Mouse (Mus musculus) frontal cortex, postnatal 25 days (tissue): ENCODE results near the gene Tspan17.
A peak's percentile ranks its signal among the peaks of the same experiment; 100 is the strongest.

Experiments
- DNase-seq, 2 experiments: peaks; one replicate each; pipeline ENCODE4 v3.0.0; 2022; ENCODE audit warnings: low spot score in 2 of 2

Gene Tspan17

GRCm38 (mm10) chr13:54805134-54805838 lies 16.1 kb downstream of the Tspan17 start:
- DNase-seq = no peak

DNA sequence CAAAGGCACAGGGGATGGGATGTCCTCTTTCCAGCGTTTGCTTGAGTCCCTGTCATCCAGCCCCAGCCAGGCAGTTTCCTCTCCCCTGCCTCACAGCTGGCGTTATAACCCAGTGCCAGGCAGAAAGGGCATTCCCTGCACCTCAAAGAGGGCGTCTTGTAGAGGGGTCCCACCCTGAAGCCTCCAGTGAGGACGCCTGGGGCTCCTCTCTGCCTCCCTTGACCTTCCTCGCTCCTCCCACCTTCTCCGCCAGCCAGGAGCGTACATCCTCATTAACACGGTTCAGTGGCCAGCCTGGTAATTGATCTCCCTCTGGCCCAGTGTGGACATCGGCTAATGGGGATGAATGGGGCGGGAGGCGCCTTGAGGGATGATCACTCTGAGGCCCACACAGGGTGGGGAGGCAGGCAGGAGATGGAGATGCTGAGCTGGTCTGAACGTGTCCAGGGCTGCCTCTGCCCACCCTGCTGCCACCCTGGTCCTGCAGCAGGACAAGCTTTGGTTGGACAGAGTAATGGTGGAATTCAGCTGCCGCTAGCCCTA lies 17.3 kb downstream of the Tspan17 start:
- DNase-seq = no peak

DNA sequence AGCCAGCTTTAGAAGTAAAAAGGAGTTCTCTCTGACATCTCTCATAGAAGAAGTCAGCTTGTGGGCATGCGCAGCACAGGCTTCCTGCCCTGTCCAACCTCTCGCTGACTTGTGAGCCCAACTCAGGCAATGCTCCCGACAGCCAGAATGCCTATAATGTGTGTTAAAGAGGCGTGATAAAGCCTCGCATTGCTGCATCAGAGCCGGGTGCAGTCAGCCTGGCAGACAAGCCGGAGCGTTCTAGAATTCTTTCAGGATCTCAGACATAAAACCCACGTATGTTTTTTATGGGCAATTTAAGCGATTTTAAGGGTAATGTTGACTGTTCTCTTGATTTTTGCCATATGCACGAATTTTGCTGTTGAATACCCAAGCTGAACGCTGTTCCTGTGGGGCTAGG lies 18.9 kb downstream of the Tspan17 start:
- no peak for DNase-seq

GRCm38 (mm10) chr13:54811476-54811875 lies 22.3 kb downstream of the Tspan17 start:
- no peak for DNase-seq

- DNase-seq = no peak
Measured at GRCm38 (mm10) chr13:54813381-54813780, 24.2 kb downstream of the Tspan17 start.

DNA sequence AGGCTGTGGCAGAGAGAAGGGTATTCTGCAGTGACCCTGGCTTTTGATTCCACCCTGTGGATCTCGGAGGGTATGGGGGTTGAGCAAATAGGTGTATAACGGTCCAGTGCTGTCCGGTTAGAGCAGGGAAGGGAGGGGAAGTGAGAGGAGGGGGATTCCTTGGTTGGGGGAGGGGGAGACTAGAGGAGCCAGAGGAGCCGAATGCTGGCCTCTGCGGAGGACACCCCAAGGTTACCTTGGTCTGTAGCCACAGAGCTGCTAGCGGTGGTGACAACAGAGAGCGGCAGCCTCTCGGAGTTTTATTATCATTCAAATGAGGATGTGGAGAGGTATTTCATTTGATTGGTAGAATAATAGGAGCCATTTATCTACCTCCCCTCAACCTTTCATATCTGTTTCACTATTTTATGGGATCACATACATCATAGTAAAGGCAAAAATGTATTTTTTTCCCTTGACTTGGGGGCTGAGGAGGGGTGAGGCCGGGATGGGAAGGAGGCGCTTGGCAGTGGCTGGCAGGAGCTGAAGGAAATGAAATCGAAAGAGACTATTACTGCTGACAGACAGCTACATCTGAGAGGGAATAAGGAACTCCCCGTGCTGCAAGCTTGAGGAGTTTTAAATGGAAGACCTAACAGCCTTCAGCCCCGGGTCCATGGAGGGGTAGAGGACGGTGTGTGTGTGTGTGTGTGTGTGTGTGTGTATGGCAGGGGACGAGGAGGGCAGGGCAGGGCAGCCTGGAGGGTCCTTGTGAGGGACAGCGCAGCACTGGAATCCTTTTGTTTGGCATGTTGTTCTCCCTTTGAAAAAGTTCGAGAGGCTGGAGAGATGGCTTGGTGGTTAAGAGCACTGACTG lies 29.4 kb downstream of the Tspan17 start:
- DNase-seq = no peak

- DNase-seq = no peak
Measured at GRCm38 (mm10) chr13:54821106-54821505, 31.9 kb downstream of the Tspan17 start.

DNA sequence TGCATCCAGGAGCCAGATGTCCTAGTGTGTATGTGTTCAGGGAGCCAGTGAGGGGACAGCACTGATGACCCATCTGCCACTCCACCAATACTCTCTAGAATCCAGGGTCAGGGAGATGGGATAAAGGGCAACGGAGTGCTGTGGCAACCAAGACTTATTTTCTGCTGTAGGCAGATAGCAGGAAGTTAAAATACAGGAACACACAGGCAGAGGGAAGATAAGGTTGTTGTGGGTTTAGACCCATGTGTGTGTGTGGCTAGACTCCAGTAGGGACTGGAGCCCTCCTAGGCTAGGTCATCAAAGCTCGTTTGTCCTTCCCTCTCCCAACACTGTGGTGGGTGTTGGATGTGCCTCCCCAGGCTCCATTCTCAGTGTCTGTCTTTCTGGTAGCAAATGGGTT lies 32.8 kb downstream of the Tspan17 start:
- no peak for DNase-seq

- DNase-seq = no peak
Measured at GRCm38 (mm10) chr13:54824111-54824931, 35.1 kb downstream of the Tspan17 start.

DNA sequence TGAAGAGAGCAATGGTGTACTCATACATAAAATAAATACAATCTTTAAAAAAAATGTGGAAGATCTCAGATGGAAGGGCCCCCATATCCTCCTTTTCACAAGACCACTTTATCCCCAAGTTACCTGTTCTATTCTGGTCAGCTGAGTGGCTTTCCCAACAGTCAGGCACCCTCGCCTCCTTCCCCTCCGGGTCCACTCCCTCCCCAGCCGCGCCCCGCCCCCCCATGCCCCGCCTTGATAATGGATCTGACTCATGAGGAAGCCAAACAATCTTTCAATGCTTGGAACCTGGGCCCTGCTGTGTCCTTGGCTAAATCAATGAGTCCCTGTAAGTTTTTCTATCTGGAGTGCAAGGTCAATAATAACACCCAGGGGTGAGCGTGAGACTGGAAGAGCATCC lies 38.8 kb downstream of the Tspan17 start:
- DNase-seq = no peak

DNA sequence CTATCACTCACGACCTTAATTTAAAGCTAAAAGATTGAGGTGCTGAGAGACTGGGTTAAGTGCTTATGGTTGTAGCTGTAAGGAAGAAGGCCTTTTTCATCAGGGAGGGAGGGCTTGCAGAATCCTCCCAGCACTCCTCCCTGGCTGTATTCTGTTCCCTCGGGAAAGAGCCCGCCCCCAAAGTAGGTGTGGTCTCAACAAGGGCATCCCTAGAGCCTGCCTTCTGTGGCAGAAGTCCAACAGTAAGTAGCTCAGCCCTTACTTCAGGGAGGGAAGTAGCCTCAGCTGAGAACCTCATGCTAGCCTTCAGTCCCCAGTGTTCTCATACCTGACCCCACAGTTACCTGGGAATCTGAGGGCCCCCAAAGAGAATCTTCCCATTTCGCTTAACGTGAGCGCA lies 39.3 kb downstream of the Tspan17 start:
- no peak for DNase-seq

GRCm38 (mm10) chr13:54829450-54829849 lies 40.3 kb downstream of the Tspan17 start:
- no peak for DNase-seq

- no peak for DNase-seq
Measured at GRCm38 (mm10) chr13:54836351-54837030, 47.3 kb downstream of the Tspan17 start.

DNA sequence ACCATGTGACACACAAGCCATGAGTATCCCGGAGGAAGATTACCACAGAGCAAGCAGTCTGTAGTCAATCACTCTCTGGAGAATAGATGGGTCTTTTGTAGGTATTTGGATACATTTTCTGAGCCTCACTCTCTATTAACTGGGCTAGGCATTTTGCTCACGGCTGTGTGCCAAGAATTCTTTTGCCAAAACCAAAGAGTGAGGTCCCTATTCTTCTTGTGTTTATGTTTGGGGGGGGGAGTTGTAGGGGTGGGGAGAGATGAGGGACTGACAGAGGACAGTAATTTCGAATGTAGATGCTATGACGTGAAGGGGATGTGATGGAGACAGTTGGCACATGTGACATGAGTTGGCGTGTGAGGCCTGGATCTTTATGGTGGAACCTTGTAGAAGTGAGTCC lies 47.9 kb downstream of the Tspan17 start:
- no peak for DNase-seq

DNA sequence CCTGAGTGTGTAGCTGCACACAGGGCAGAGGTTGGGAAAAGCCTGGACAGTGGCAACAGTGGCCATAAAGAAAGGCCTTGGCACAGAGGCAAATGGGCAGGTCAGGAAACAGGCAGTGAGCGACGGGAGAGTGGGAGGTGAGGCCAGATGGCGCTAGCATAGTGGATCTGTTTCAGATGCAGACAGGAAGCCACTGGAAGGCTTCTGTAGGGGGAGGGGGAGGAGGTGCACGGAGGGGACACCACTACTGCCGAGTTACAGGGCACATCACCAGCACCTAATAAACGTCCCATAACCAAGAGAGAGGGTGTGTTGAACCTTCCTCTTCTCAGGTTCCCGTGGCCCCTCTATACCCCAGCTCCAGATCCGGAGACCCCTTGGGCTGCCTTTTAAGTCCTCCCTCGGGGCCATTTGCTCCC lies 48.3 kb downstream of the Tspan17 start:
- DNase-seq = peak in 1 of 2 experiments; percentile 12

DNA sequence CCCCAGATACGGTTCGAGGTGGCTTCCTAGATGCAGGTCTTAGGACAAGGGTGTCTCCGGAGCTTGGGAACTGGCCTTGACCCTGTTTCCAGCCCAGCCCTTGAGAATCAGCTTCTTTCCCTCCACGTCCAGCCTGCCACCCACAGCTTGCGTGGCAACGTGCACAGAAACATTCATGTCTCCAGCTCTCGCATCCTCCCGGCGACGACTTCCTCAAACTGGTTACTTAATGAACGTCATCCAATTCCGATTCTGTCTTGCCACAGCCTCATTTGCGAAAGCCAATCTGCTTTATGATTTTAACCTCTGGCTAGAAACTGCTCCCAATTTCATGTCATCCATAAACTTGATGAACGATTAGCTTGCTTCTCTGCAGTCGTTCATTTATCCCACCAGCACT lies 49.4 kb downstream of the Tspan17 start:
- no peak for DNase-seq

DNA sequence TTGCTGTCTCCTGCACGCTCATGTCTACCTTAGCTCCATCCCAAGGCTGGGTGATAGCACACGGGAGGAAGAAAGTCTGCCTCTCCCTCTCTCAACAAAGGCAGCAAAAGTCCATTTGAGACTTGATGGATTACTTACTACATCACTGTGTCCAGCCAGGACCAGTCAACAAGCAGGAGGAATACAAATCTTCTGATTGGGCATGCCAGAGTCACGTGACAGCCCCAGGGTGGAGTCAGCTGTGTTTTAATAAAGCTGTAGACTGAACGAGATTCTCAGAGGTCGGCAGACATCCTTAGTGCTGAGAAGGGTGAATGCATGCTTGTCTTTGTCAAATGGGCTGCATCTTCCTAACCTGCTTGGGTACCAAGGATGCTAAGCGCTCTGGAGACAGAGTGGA lies 50.0 kb downstream of the Tspan17 start:
- no peak for DNase-seq

DNA sequence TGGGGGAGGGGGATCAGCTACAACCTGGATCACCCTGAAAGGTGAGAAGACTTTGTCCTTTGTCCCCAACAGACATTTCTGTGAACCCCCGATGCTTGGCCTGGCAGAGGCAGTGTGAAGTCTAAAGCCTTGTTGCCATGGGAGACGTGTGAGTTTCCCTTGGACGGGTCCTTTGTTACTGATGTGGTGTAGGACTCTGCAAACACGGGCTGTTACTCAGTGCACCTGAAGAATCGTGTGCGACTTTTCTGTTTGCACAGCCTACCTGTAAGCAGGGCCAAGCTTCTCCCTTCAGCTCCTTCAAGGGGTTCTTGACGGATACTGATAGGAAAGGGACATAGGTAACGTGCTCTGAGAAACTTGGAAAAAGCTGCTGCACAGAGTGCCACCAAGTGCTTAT lies 55.4 kb downstream of the Tspan17 start:
- no peak for DNase-seq
